Mouse (Mus musculus): ENCODE results near the gene Svopl.

The Svopl gene

DNA sequence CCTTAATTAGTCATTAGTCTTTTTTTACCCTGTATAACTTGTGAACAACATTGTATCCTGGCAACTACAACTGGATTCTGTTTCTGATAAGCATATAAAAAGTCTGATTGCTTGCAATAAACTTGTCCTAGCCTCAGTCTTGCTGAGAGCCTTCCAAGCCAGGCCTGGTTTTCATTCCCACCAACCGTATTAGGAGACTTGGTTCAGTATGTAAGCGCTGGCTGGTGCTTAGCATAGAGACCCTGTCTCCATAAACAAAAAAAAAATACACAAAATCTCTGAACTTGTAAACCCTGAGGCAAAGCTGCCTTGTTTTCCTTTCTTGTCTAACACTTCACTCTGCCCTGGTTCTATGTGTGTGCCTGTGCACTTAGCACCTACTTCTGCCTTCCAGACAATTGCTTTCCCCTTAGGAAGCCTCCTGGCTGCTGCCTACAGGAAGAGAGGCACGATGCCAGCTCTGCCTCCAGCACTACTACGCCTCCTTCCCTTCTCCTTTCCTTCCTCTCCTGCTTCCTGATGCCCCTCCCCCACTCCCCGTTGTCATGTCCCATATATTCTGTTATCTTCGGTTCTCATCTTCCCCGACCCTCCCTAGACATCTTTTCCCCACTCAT, 14.8 kb downstream of the Svopl start:
- peak; percentile 39 to 41 for DNase-seq

DNA sequence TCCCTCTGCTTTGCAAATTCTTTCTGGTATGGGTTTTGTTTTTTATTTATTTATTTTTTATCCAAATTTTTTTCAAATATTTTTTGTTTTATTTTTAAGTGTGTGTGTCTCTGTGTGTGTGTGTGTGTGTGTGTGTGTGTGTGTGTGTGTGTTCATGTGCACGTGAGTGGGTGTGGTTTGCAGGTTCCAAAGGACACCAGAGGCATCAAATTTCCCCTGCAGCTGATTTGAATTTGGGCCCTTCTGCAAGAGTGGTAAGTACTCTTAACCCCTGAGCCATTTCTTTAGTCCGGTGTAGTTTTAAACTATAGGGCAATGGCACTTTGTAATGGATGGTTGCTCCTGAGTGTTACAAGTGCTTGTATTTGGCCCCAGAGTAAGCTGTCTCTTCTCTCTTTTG, 18.6 kb downstream of the Svopl start:
- DNase-seq, result no peak

DNA sequence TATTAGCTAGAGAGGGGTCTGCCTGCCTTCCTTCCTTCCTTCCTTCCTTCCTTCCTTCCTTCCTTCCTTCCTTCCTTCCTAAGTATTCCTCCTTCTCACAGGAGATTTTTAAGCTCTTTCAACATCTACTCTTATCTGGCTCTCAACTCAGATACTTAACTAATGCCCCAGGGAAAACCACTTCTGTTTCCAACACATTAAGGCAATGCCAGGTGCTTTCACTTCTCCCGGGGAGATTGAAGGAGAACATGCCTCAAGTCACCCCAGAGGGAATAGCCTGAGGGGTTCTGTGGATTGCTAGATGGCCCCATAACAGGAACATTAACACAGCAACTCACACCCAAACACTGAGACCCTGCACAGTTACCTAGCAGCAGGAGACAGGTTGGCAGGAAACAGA, 19.0 kb downstream of the Svopl start:
- no peak for DNase-seq

DNA sequence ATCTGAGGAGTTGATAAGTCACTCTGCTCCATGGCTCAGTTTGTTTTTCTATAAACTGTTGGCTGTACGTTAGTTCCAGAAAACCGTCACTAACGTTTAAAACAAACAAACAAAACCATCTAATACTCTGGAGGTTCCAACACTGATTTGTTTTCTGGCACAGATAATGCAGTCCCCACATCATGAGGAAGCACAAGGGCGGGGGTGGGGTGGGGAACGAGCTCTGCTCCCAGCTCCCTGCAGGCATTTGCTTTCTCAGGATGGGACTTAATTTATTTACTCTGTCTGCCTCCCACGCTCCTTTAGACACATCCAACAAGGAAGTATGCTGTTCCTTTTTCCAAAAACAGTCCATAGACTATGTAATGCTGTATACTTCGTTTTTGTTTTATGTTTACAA, 23.5 kb downstream of the Svopl start:
- no peak for DNase-seq

DNA sequence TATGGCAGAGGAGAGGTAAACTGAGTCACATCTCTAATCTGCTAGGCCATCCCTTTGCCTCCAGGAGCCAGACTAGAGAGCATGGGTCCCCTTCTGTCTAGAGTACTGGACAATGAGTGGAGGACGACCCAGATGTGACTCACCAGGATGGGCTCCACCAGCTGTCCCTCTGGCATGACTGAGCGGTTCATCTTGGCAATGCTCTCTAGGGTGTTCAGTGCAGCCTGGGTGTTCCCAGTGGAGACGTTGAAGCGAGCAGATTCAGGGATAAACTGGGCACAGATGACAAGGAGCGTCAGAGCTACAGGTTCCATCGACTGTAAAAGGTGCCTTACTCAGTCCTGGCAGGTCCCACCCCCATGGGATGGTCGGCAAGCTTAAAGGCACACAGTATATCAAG, 25.4 kb downstream of the Svopl start:
- peak in 1 of 2 experiments; percentile 16 for DNase-seq

DNA sequence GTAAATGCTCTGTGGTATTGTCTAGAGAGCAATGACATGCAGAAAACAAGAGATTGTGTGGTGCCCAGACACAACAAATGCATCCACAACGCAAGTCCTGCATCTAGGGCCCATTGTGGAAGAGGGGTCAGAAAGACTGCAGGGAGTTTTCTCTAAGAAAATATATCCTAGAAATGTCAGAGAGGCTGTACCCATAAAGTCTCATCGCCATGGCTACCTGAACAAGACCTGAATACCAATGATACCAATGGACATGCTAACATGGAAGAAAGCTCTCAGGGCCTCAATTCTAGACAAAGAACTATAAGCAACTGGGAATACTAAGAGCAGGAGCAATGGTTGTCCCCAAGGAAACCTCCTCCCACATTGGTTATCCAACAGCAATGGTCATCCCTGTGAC, 34.0 kb downstream of the Svopl start:
- no peak for DNase-seq

DNA sequence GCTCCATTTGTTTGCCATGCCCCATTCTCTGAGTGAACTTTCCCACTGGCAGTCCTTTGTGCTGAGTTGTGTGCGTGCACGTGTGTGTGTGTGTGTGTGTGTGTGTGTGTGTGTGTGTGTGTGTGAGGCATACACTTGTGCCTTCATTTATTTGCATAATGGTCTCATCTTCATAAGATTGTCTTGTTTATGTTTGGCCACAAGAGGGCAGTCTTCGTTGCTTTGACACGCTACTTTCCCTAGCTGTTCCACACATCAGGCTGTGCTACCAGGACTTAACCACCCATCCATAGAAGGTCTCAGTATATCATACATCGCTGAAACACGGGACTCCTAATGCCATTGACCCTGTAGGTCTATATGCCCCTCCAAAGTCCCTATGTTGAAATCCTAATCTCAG, 39.3 kb downstream of the Svopl start:
- DNase-seq, result peak; percentile 77 to 84

DNA sequence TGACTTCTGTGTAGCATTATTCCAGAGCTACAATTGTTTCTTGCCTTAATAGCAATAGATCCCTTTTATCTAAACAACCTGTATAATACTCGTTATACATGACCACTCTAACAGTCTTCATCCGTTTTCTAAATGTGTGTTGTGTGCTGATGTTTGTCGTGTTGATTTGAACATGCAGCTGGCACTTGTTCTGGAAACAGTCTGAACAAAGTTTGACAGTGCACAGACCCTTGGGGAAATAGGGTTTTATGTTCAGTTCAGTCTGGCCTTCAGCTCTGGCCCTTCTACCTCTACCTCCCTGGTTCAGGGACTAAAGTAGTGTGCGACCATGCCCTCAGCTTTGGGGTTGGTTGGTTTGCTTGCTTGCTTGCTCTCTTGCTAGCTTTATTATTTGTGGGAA, 79.4 kb downstream of the Svopl start:
- no peak for DNase-seq

DNA sequence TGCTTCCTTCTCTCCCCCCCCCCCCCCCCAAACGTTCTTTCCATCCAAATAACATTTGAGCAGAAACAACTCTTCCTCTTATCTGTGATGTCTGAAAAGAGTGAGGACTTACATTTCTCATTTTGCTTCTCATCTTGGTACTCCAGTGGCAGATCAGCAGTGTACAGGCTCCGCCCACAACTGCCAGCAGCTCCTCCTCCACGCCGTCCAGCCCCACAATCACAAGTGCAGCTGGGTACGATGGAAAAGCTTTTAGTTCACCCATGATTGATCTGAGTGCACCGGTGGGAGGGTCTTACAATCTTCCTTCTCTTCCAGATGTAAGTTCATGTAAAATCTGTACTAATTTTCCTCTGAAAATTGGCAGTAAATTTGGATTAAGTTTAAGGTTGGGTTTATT, 95.5 kb downstream of the Svopl start:
- DNase-seq, result no peak

DNA sequence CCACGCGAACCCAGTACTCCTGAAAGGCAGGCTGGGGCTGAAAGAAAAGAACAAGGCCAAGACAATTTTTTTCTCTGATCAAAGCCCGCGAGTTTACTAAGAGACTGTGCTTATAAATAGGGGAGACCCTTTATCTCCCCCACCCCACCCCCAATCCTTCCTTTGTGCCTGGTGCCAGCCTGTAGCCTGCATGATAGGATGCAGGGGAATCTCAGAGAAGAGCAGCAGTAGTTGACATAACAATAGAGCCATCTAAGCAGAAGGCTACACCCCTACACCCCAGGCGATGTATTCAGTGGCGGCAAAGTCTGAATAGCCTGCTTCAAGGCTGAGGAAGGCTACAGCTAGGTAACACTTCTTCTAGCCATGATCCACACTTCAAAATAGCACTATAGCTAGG, 110.3 kb downstream of the Svopl start:
- DNase-seq, result no peak
